Mouse (Mus musculus): Measurements from ENCODE around the gene Epb41l1.

- no peak for TF ChIP-seq CTCF (IDR thresholded peaks at IDR 0.05; ENCODE audit: extremely low read depth, insufficient read depth, low read length)
- TF ChIP-seq POLR2A (IDR thresholded peaks at IDR 0.05; ENCODE audit: extremely low read depth, insufficient read depth, low read length), result no peak
Measured at GRCm38 (mm10) chr2:156393155-156393828, 27.4 kb upstream of the Epb41l1 start.

Data from cortical plate, adult 2 months (tissue).